Mouse (Mus musculus): Measurements from ENCODE around the gene Olfr1095.

Gene Olfr1095

GRCm38 (mm10) chr2:86851596-86851995 lies at the start of gene Olfr1095:
Gene Olfr1095 (minus strand): TSS chr2:86851696.
- no peak for DNase-seq (ENCODE audit: low read depth)

GRCm38 (mm10) chr2:86892116-86892515 lies 40.6 kb upstream of the Olfr1095 start, which contains the start of gene Olfr1097:
Gene Olfr1097 (minus strand): TSS chr2:86892216.
- no peak for DNase-seq (ENCODE audit: low read depth)

- DNase-seq (ENCODE audit: low read depth) = no peak
Measured at GRCm38 (mm10) chr2:86874702-86875101, 23.2 kb upstream of the Olfr1095 start, which contains the start of gene Gm13723. Gene Gm13723 (minus strand): TSS chr2:86874802.

GRCm38 (mm10) chr2:86824363-86824762 lies 27.1 kb downstream of the Olfr1095 start, which contains the start of gene Olfr1094:
Gene Olfr1094 (plus strand): TSS chr2:86824663.
- DNase-seq (ENCODE audit: low read depth) = no peak

- no peak for DNase-seq (ENCODE audit: low read depth)
Measured at GRCm38 (mm10) chr2:86809918-86810317, 41.6 kb downstream of the Olfr1095 start, which contains the start of gene Olfr141. Gene Olfr141 (minus strand): TSS chr2:86810018.
